Mouse (Mus musculus): ENCODE measurements around the gene Afmid. TPM values are rescaled to one million over a fixed set of nuclear protein-coding genes. Genes with fewer than 3 reads are reported as not detected.

Afmid gene
- polyA plus RNA-seq, 1 experiment from 2014 or later: 7.1 TPM

- Histone ChIP-seq H3K4me2 (replicated peaks) (no peak overlapping the region), H3K4me1 (replicated peaks; ENCODE audit: control insufficient read depth, insufficient read depth, low read length) (no peaks in the 10 kb centered on the region), H3K4me3 (replicated peaks; ENCODE audit: low read length) (no peak overlapping the region), H3K9me3 (ENCODE audit: control insufficient read depth, low read length) (no peaks in the 10 kb centered on the region), H3K27ac (no peak overlapping the region), H3K36me3 (replicated peaks; ENCODE audit: control insufficient read depth, insufficient read depth) (no peaks in the 10 kb centered on the region), H3K9ac (no peak overlapping the region), H3K27me3 (ENCODE audit: control insufficient read depth, insufficient read depth, low read length) (peaks cover 9% of the 10 kb centered on the region)
- DNase-seq (ENCODE audit: low spot score): no peak
- WGBS: 85% methylated on average over 9 of the region's 9 CpGs
- ATAC-seq (ENCODE audit: low FRiP score): no peak
Observed at GRCm38 (mm10) chr11:117791441-117791761, 34.3 kb upstream of the Afmid start.

- ATAC-seq (ENCODE audit: low FRiP score) (no peak), DNase-seq (ENCODE audit: low spot score) (no peak)
- H3K4me2 ChIP-seq (replicated peaks): peak overlapping the region; percentile 19
- no peaks in the 10 kb centered on the region for H3K9me3 ChIP-seq (ENCODE audit: control insufficient read depth, low read length)
- WGBS: 12% methylated on average over 22 of the region's 22 CpGs
- peaks cover 9% of the 10 kb centered on the region for H3K27me3 ChIP-seq (ENCODE audit: control insufficient read depth, insufficient read depth, low read length)
- no peaks in the 10 kb centered on the region for H3K4me1 ChIP-seq (replicated peaks; ENCODE audit: control insufficient read depth, insufficient read depth, low read length)
- H3K36me3 ChIP-seq (replicated peaks; ENCODE audit: control insufficient read depth, insufficient read depth): no peaks in the 10 kb centered on the region
- H3K9ac ChIP-seq: no peak overlapping the region
- H3K27ac ChIP-seq: no peak overlapping the region
- H3K4me3 ChIP-seq (replicated peaks; ENCODE audit: low read length): no peak overlapping the region
Observed at GRCm38 (mm10) chr11:117792281-117792888, 33.3 kb upstream of the Afmid start.

GRCm38 (mm10) chr11:117794035-117794551 lies 31.6 kb upstream of the Afmid start:
- H3K27me3 ChIP-seq (ENCODE audit: control insufficient read depth, insufficient read depth, low read length): peaks cover 9% of the 10 kb centered on the region
- H3K9ac ChIP-seq: no peak overlapping the region
- ATAC-seq (ENCODE audit: low FRiP score): no peak
- no peak overlapping the region for H3K27ac ChIP-seq
- no peaks in the 10 kb centered on the region for H3K36me3 ChIP-seq (replicated peaks; ENCODE audit: control insufficient read depth, insufficient read depth)
- no peak overlapping the region for H3K4me2 ChIP-seq (replicated peaks)
- no peak overlapping the region for H3K4me3 ChIP-seq (replicated peaks; ENCODE audit: low read length)
- no peak for DNase-seq (ENCODE audit: low spot score)
- no peaks in the 10 kb centered on the region for H3K4me1 ChIP-seq (replicated peaks; ENCODE audit: control insufficient read depth, insufficient read depth, low read length)
- H3K9me3 ChIP-seq (ENCODE audit: control insufficient read depth, low read length): no peaks in the 10 kb centered on the region
- WGBS: 54% methylated on average over 4 of the region's 4 CpGs

GRCm38 (mm10) chr11:117796954-117797353 lies 28.8 kb upstream of the Afmid start:
- Histone ChIP-seq H3K4me1 (replicated peaks; ENCODE audit: control insufficient read depth, insufficient read depth, low read length) (no peaks in the 10 kb centered on the region), H3K9ac (no peak overlapping the region), H3K27me3 (ENCODE audit: control insufficient read depth, insufficient read depth, low read length) (no peaks in the 10 kb centered on the region), H3K4me2 (replicated peaks) (no peak overlapping the region), H3K27ac (no peak overlapping the region), H3K9me3 (ENCODE audit: control insufficient read depth, low read length) (no peaks in the 10 kb centered on the region), H3K4me3 (replicated peaks; ENCODE audit: low read length) (no peak overlapping the region), H3K36me3 (replicated peaks; ENCODE audit: control insufficient read depth, insufficient read depth) (no peaks in the 10 kb centered on the region)
- ATAC-seq (ENCODE audit: low FRiP score) (no peak), DNase-seq (ENCODE audit: low spot score) (no peak)
- WGBS: 49% methylated on average over 5 of the region's 5 CpGs

GRCm38 (mm10) chr11:117797511-117798159 lies 28.1 kb upstream of the Afmid start, which contains the start of gene 6030468B19Rik:
TSS of gene 6030468B19Rik (plus strand) at chr11:117797660.
- ATAC-seq (ENCODE audit: low FRiP score): no peak
- WGBS: 63% methylated on average over 9 of the region's 9 CpGs
- H3K4me3 ChIP-seq (replicated peaks; ENCODE audit: low read length): no peak within 1 kb of the TSS

GRCm38 (mm10) chr11:117798160-117798541 lies 27.6 kb upstream of the Afmid start:
- ATAC-seq (ENCODE audit: low FRiP score) (no peak), DNase-seq (ENCODE audit: low spot score) (no peak)
- WGBS: 43% methylated on average over 2 of the region's 2 CpGs
- no peak overlapping the region for H3K4me3 ChIP-seq (replicated peaks; ENCODE audit: low read length)
- no peaks in the 10 kb centered on the region for H3K4me1 ChIP-seq (replicated peaks; ENCODE audit: control insufficient read depth, insufficient read depth, low read length)
- H3K9ac ChIP-seq: no peak overlapping the region
- H3K36me3 ChIP-seq (replicated peaks; ENCODE audit: control insufficient read depth, insufficient read depth): no peaks in the 10 kb centered on the region
- H3K4me2 ChIP-seq (replicated peaks): no peak overlapping the region
- no peaks in the 10 kb centered on the region for H3K9me3 ChIP-seq (ENCODE audit: control insufficient read depth, low read length)
- H3K27ac ChIP-seq: no peak overlapping the region
- H3K27me3 ChIP-seq (ENCODE audit: control insufficient read depth, insufficient read depth, low read length): no peaks in the 10 kb centered on the region

More at GRCm38 (mm10) chr11:117797511-117798159, 28.1 kb upstream of the Afmid start, which contains the start of gene 6030468B19Rik:
- no peak within 1 kb of the TSS for H3K27ac ChIP-seq
- no peak for DNase-seq (ENCODE audit: low spot score)
- no peak within 1 kb of the TSS for H3K4me2 ChIP-seq (replicated peaks)
- H3K9ac ChIP-seq: no peak within 1 kb of the TSS
- H3K36me3 ChIP-seq (replicated peaks; ENCODE audit: control insufficient read depth, insufficient read depth): no peaks in the 10 kb centered on the region
- H3K9me3 ChIP-seq (ENCODE audit: control insufficient read depth, low read length): no peaks in the 10 kb centered on the region
- H3K27me3 ChIP-seq (ENCODE audit: control insufficient read depth, insufficient read depth, low read length): no peaks in the 10 kb centered on the region
- no peaks in the 10 kb centered on the region for H3K4me1 ChIP-seq (replicated peaks; ENCODE audit: control insufficient read depth, insufficient read depth, low read length)

GRCm38 (mm10) chr11:117799174-117799573 lies 26.6 kb upstream of the Afmid start:
- H3K4me3 ChIP-seq (replicated peaks; ENCODE audit: low read length): no peak overlapping the region
- H3K27me3 ChIP-seq (ENCODE audit: control insufficient read depth, insufficient read depth, low read length): no peaks in the 10 kb centered on the region
- no peak overlapping the region for H3K9ac ChIP-seq
- WGBS: 76% methylated on average over 5 of the region's 5 CpGs
- H3K9me3 ChIP-seq (ENCODE audit: control insufficient read depth, low read length): no peaks in the 10 kb centered on the region
- DNase-seq (ENCODE audit: low spot score) (no peak), ATAC-seq (ENCODE audit: low FRiP score) (no peak)
- H3K4me2 ChIP-seq (replicated peaks): no peak overlapping the region
- no peak overlapping the region for H3K27ac ChIP-seq
- H3K36me3 ChIP-seq (replicated peaks; ENCODE audit: control insufficient read depth, insufficient read depth): no peaks in the 10 kb centered on the region
- no peaks in the 10 kb centered on the region for H3K4me1 ChIP-seq (replicated peaks; ENCODE audit: control insufficient read depth, insufficient read depth, low read length)

GRCm38 (mm10) chr11:117800038-117800437 lies 25.7 kb upstream of the Afmid start:
- DNase-seq (ENCODE audit: low spot score) (no peak), ATAC-seq (ENCODE audit: low FRiP score) (no peak)
- Histone ChIP-seq H3K4me1 (replicated peaks; ENCODE audit: control insufficient read depth, insufficient read depth, low read length) (no peaks in the 10 kb centered on the region), H3K27ac (no peak overlapping the region), H3K27me3 (ENCODE audit: control insufficient read depth, insufficient read depth, low read length) (no peaks in the 10 kb centered on the region), H3K36me3 (replicated peaks; ENCODE audit: control insufficient read depth, insufficient read depth) (no peaks in the 10 kb centered on the region), H3K9me3 (ENCODE audit: control insufficient read depth, low read length) (no peaks in the 10 kb centered on the region), H3K4me3 (replicated peaks; ENCODE audit: low read length) (no peak overlapping the region), H3K4me2 (replicated peaks) (no peak overlapping the region), H3K9ac (no peak overlapping the region)
- WGBS: 89% methylated on average over 7 of the region's 7 CpGs

GRCm38 (mm10) chr11:117801650-117802049 lies 24.1 kb upstream of the Afmid start:
- 81% methylated on average over 7 of the region's 7 CpGs for WGBS
- ATAC-seq (ENCODE audit: low FRiP score): no peak
- DNase-seq (ENCODE audit: low spot score): no peak
- Histone ChIP-seq H3K9ac (no peak overlapping the region), H3K4me1 (replicated peaks; ENCODE audit: control insufficient read depth, insufficient read depth, low read length) (no peaks in the 10 kb centered on the region), H3K27ac (no peak overlapping the region), H3K36me3 (replicated peaks; ENCODE audit: control insufficient read depth, insufficient read depth) (no peaks in the 10 kb centered on the region), H3K4me2 (replicated peaks) (no peak overlapping the region), H3K4me3 (replicated peaks; ENCODE audit: low read length) (no peak overlapping the region), H3K27me3 (ENCODE audit: control insufficient read depth, insufficient read depth, low read length) (no peaks in the 10 kb centered on the region), H3K9me3 (ENCODE audit: control insufficient read depth, low read length) (no peaks in the 10 kb centered on the region)

Measured in hindbrain, embryonic 14.5 days (tissue).